Mouse (Mus musculus) heart, embryonic 13.5 days (tissue): ENCODE results near the gene Pak6. TPM values are rescaled to one million over a fixed set of nuclear protein-coding genes. Genes with fewer than 3 reads are reported as not detected.

ENCODE experiments used
- polyA plus RNA-seq: library from polyadenylated mRNA; unstranded; fragments of >200 nt; fragmentation: Nextera tagmentation; extraction: Ambion mirVana; gene quantifications from 2 replicates; pipeline ENCODE4 v1.2.1, GENCODE M21; 2015

Pak6 gene
- polyA plus RNA-seq, 1 experiment from 2014 or later = 7.5 TPM

Other genes starting within 250 kb of the Pak6 start
- 196 and 218 TPM in 2 replicates for gene Srp14, start 183.6 kb upstream of the Pak6 start, polyA plus RNA-seq
- 2.5 and 2.9 TPM in 2 replicates for gene Bmf, start 113.6 kb upstream of the Pak6 start, polyA plus RNA-seq
- gene Bub1b, start 65.1 kb upstream of the Pak6 start, polyA plus RNA-seq = 64.3 and 69.9 TPM in 2 replicates
- 0.67 and 0.73 TPM in 2 replicates for gene Ankrd63, start 40.7 kb downstream of the Pak6 start, polyA plus RNA-seq
- 0.94 and 1.6 TPM in 2 replicates for gene Plcb2, start 65.1 kb downstream of the Pak6 start, polyA plus RNA-seq
- 36.2 and 38.3 TPM in 2 replicates for gene Inafm2, start 82.5 kb downstream of the Pak6 start, polyA plus RNA-seq
- gene Ccdc9b, start 99.4 kb downstream of the Pak6 start, polyA plus RNA-seq = 2.2 and 2.9 TPM in 2 replicates
- gene Phgr1, start 109.5 kb downstream of the Pak6 start, polyA plus RNA-seq = not detected in 2 replicates
- 0.17 and 0.24 TPM in 2 replicates for gene Disp2, start 116.4 kb downstream of the Pak6 start, polyA plus RNA-seq
- 100 and 115 TPM in 2 replicates for gene Knstrn, start 150.7 kb downstream of the Pak6 start, polyA plus RNA-seq
- gene Ivd, start 198.7 kb downstream of the Pak6 start, polyA plus RNA-seq = 69.9 and 75.6 TPM in 2 replicates
- gene Bahd1, start 237.1 kb downstream of the Pak6 start, polyA plus RNA-seq = 2.3 and 3.1 TPM in 2 replicates